ENCODE assay signal across 8 mouse cellular contexts in the genomic region with DNA sequence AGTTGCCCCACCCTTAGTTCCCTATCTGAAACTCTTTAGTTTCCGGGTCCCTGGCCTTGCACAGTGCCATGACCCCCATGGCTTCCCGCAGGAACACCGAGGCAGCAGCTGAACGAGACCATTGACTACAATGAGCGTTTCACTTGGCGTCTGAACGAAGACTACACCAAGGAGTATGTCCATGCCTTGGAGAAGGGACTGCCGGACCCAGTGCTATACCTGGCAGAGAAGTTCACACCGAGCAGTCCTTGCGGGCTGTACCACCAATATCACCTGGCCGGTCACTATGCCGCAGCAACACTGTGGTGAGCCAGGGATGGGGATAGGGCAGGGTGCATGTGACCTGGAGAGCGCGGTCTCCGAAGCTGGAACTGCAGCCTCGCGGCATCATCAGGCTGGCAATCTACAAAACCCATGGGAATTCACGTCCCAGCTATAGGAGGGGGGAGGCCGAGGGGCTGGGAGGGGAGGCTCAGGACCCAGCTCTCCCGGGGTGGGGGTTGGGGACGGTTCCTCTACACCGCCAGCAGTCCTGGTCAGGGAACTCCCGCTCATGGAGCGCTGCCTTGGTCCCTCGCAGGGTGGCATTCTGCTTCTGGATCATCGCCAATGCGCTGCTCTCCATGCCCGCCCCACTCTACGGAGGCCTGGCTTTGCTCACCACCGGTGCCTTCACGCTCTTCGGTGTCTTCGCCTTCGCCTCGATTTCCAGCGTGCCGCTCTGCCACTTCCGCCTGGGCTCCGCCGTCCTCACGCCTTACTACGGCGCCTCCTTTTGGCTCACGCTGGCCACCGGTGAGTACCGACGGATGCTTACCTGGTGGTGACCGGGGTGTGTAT. TPM values are rescaled to one million over a fixed set of nuclear protein-coding genes. Genes with fewer than 3 reads are reported as not detected.
DNase-seq lines count a peak whose midpoint lies in the region; ATAC-seq and TF ChIP-seq lines count a peak whose summit lies in the region.

No protein-coding gene starts in this region.

- peaks cover 90% of the 10 kb centered on the region for H3K27me3 ChIP-seq in heart, embryonic 11.5 days (ENCODE audit: control insufficient read depth, insufficient read depth, low read length)
- peaks cover 100% of the 10 kb centered on the region for H3K27me3 ChIP-seq in hindbrain, embryonic 10.5 days (ENCODE audit: insufficient read depth, poor library complexity, severe bottlenecking)
- H3K27me3 ChIP-seq in limb, embryonic 13.5 days, result peaks cover 97% of the 10 kb centered on the region
- peaks cover 54% of the 10 kb centered on the region for H3K27me3 ChIP-seq in midbrain, postnatal 0 days (ENCODE audit: insufficient read depth, low read length)

- no peak overlapping the region for H3K9ac ChIP-seq in heart, embryonic 11.5 days (ENCODE audit: low read depth, low read length)
- peak overlapping the region; percentile 32; the same call in 1 of the 2 replicates for H3K9ac ChIP-seq in limb, embryonic 13.5 days
- H3K9ac ChIP-seq in midbrain, postnatal 0 days (replicated peaks; ENCODE audit: low read length, poor library complexity, severe bottlenecking), result peak overlapping the region; percentile 42; the same call in 1 of the 2 replicates

- no peak overlapping the region for H3K27ac ChIP-seq in heart, embryonic 11.5 days (ENCODE audit: low read depth, low read length)
- H3K27ac ChIP-seq in hindbrain, embryonic 10.5 days, result no peak overlapping the region
- no peak overlapping the region for H3K27ac ChIP-seq in limb, embryonic 13.5 days
- H3K27ac ChIP-seq in midbrain, postnatal 0 days (ENCODE audit: low read depth, low read length), result no peak overlapping the region

- WGBS in heart, embryonic 11.5 days (ENCODE audit: insufficient replicate concordance), result 2% methylated on average over 48 of the region's 48 CpGs
- WGBS in hindbrain, embryonic 10.5 days, result 1% methylated on average over 48 of the region's 48 CpGs
- WGBS in limb, embryonic 13.5 days, result under 1% methylated on average over 48 of the region's 48 CpGs
- 1% methylated on average over 44 of the region's 48 CpGs for WGBS in midbrain, postnatal 0 days

- H3K9me3 ChIP-seq in heart, embryonic 11.5 days (replicated peaks; ENCODE audit: control insufficient read depth, low read length), result no peaks in the 10 kb centered on the region
- no peaks in the 10 kb centered on the region for H3K9me3 ChIP-seq in hindbrain, embryonic 10.5 days
- H3K9me3 ChIP-seq in limb, embryonic 13.5 days, result no peaks in the 10 kb centered on the region
- no peaks in the 10 kb centered on the region for H3K9me3 ChIP-seq in midbrain, postnatal 0 days (ENCODE audit: low read length)

- H3K36me3 ChIP-seq in heart, embryonic 11.5 days (ENCODE audit: control insufficient read depth, insufficient read depth, low read length), result no peaks in the 10 kb centered on the region
- no peaks in the 10 kb centered on the region for H3K36me3 ChIP-seq in hindbrain, embryonic 10.5 days
- no peaks in the 10 kb centered on the region for H3K36me3 ChIP-seq in limb, embryonic 13.5 days
- no peaks in the 10 kb centered on the region for H3K36me3 ChIP-seq in midbrain, postnatal 0 days (ENCODE audit: insufficient read depth, low read length)

- peaks cover 18% of the 10 kb centered on the region for H3K4me1 ChIP-seq in heart, embryonic 11.5 days (ENCODE audit: control insufficient read depth, insufficient read depth, low read length)
- peaks cover 42% of the 10 kb centered on the region for H3K4me1 ChIP-seq in hindbrain, embryonic 10.5 days (replicated peaks)
- H3K4me1 ChIP-seq in limb, embryonic 13.5 days, result peaks cover 37% of the 10 kb centered on the region
- H3K4me1 ChIP-seq in midbrain, postnatal 0 days (ENCODE audit: insufficient read depth, low read length), result peaks cover 20% of the 10 kb centered on the region

- peak; percentile 40 for TF ChIP-seq CTCF in midbrain, postnatal 0 days (IDR thresholded peaks at IDR 0.05)

- H3K4me2 ChIP-seq in heart, embryonic 11.5 days, result peak overlapping the region; percentile 74
- H3K4me2 ChIP-seq in limb, embryonic 13.5 days (replicated peaks), result peak overlapping the region; percentile 78
- H3K4me2 ChIP-seq in midbrain, postnatal 0 days (ENCODE audit: low read depth, low read length, poor library complexity, severe bottlenecking), result peak overlapping the region; percentile 74

- no peak for DNase-seq in heart, adult 9 months (ENCODE audit: low spot score in 2 of 2)
- peak; percentile 79 for DNase-seq in MN1 (ENCODE audit: low spot score)
- peak; percentile 48 for DNase-seq in embryo, embryonic 10.5 days (ENCODE audit: low spot score)
- DNase-seq in hindbrain, embryonic 10.5 days (ENCODE audit: low spot score), result peak; percentile 55
- peak; percentile 56 for DNase-seq in midbrain, postnatal 0 days (ENCODE audit: low spot score)

- ATAC-seq in heart, embryonic 11.5 days (replicated peaks; ENCODE audit: insufficient number of reproducible peaks, low FRiP score, low TSS enrichment), result 0 out of 2 replicates have a peak, but pooled peaks have one; percentile 5
- ATAC-seq in limb, embryonic 13.5 days (ENCODE audit: low FRiP score, low read depth), result 0 out of 2 replicates have a peak, but pooled peaks have one; percentile 24
- ATAC-seq in midbrain, postnatal 0 days (ENCODE audit: low FRiP score), result peak; percentile 26
- ATAC-seq in monocyte, adult 5-6 weeks (replicated peaks; ENCODE audit: insufficient number of reproducible peaks, low FRiP score, low TSS enrichment, poor library complexity, severe bottlenecking), result no peak

- H3K4me3 ChIP-seq in heart, embryonic 11.5 days (ENCODE audit: low read depth, low read length), result peak overlapping the region; percentile 36
- H3K4me3 ChIP-seq in hindbrain, embryonic 10.5 days, result peak overlapping the region; percentile 50
- peak overlapping the region; percentile 43 for H3K4me3 ChIP-seq in limb, embryonic 13.5 days
- peak overlapping the region; percentile 39 for H3K4me3 ChIP-seq in midbrain, postnatal 0 days (ENCODE audit: low read depth, low read length)

RNA-seq across cellular contexts. Expression of gene Duoxa2, which starts 2.6 kb away (rescaled TPM):
- polyA plus RNA-seq in heart, embryonic 11.5 days (2014; fragmentation: Nextera tagmentation; extraction: Ambion mirVana), result not detected in 2 replicates
- polyA plus RNA-seq in hindbrain, embryonic 10.5 days (2016; fragmentation: Nextera tagmentation; extraction: Ambion mirVana), result not detected in 2 replicates
- polyA plus RNA-seq in limb, embryonic 13.5 days (2015; fragmentation: Nextera tagmentation; extraction: Ambion mirVana), result 0.20 and 0.26 TPM in 2 replicates
- total RNA-seq in midbrain, postnatal 0 days (2014; rRNA removed), result 0.49 and 0.61 TPM in 2 replicates
- 0.43 and 0.82 TPM in 2 replicates for polyA plus RNA-seq in midbrain, postnatal 0 days (2015; fragmentation: Nextera tagmentation; extraction: Ambion mirVana)
- not detected in 3 replicates for total RNA-seq in monocyte, adult 5-6 weeks (2017)

RNA-seq across cellular contexts. Expression of gene Duox2, which starts 3.1 kb away (rescaled TPM):
- 0.04 TPM in 1 of 2 replicates, not detected in the other for polyA plus RNA-seq in heart, embryonic 11.5 days (2014; fragmentation: Nextera tagmentation; extraction: Ambion mirVana)
- polyA plus RNA-seq in hindbrain, embryonic 10.5 days (2016; fragmentation: Nextera tagmentation; extraction: Ambion mirVana), result not detected in 2 replicates
- 0.03 and 0.08 TPM in 2 replicates for polyA plus RNA-seq in limb, embryonic 13.5 days (2015; fragmentation: Nextera tagmentation; extraction: Ambion mirVana)
- 0.05 and 0.14 TPM in 2 replicates for total RNA-seq in midbrain, postnatal 0 days (2014; rRNA removed)
- polyA plus RNA-seq in midbrain, postnatal 0 days (2015; fragmentation: Nextera tagmentation; extraction: Ambion mirVana), result 0.09 and 0.17 TPM in 2 replicates
- total RNA-seq in monocyte, adult 5-6 weeks (2017), result not detected in 3 replicates

RNA-seq across cellular contexts. Expression of gene Duoxa1, which starts 12.2 kb away (rescaled TPM):
- polyA plus RNA-seq in heart, embryonic 11.5 days (2014; fragmentation: Nextera tagmentation; extraction: Ambion mirVana), result not detected in 2 replicates
- polyA plus RNA-seq in hindbrain, embryonic 10.5 days (2016; fragmentation: Nextera tagmentation; extraction: Ambion mirVana), result not detected in 2 replicates
- polyA plus RNA-seq in limb, embryonic 13.5 days (2015; fragmentation: Nextera tagmentation; extraction: Ambion mirVana), result 1.7 and 3.5 TPM in 2 replicates
- total RNA-seq in midbrain, postnatal 0 days (2014; rRNA removed), result not detected in 2 replicates
- polyA plus RNA-seq in midbrain, postnatal 0 days (2015; fragmentation: Nextera tagmentation; extraction: Ambion mirVana), result 0.41 and 0.44 TPM in 2 replicates
- total RNA-seq in monocyte, adult 5-6 weeks (2017), result not detected in 3 replicates

RNA-seq across cellular contexts. Expression of gene Duox1, which starts 14.2 kb away (rescaled TPM):
- polyA plus RNA-seq in heart, embryonic 11.5 days (2014; fragmentation: Nextera tagmentation; extraction: Ambion mirVana), result not detected in 2 replicates
- polyA plus RNA-seq in hindbrain, embryonic 10.5 days (2016; fragmentation: Nextera tagmentation; extraction: Ambion mirVana), result 0.04 TPM in 1 of 2 replicates, not detected in the other
- polyA plus RNA-seq in limb, embryonic 13.5 days (2015; fragmentation: Nextera tagmentation; extraction: Ambion mirVana), result 0.74 and 0.87 TPM in 2 replicates
- 0.24 and 0.33 TPM in 2 replicates for total RNA-seq in midbrain, postnatal 0 days (2014; rRNA removed)
- 0.11 and 0.16 TPM in 2 replicates for polyA plus RNA-seq in midbrain, postnatal 0 days (2015; fragmentation: Nextera tagmentation; extraction: Ambion mirVana)
- not detected in 3 replicates for total RNA-seq in monocyte, adult 5-6 weeks (2017)

Comparison
In these comparisons a context has a peak if more than half of its experiments do, and no peak if none do; other contexts are left out.
1. DNase-seq: peak in MN1 (single experiment), embryo, embryonic 10.5 days (single experiment), hindbrain, embryonic 10.5 days (single experiment) and midbrain, postnatal 0 days (single experiment); none in heart, adult 9 months (0 of 2).
2. Peak in every context shown above with its lines, with median percentiles within 50 percentile points of each other: H3K4me2 ChIP-seq and H3K4me3 ChIP-seq.